Mouse (Mus musculus) activated CD4-positive, CD25-positive, alpha-beta regulatory T cell, adult 4 months (primary cell): Measurements from ENCODE around the gene Hk1. TPM values are rescaled to one million over a fixed set of nuclear protein-coding genes. Genes with fewer than 3 reads are reported as not detected.
"Not testable (repeated sequence)": the region's sequence is repeated elsewhere in the genome, so short reads cannot be mapped to it uniquely, and the experiment has no call there.

ENCODE experiments used
- ATAC-seq: one replicate; pipeline ENCODE4 v1.8.0; 2017
- polyA plus RNA-seq, 2 experiments: library from polyadenylated mRNA; unstranded; fragments of 100-300 nt; shearing (Covaris generic); gene quantifications; one replicate each; pipeline ENCODE4 v1.2.1; 2017

The Hk1 gene
- polyA plus RNA-seq, 2 experiments from 2014 or later = 52.7 to 92.5 TPM

- no peak for ATAC-seq
These were observed 38.7 kb downstream of the Hk1 start for GRCm38 (mm10) chr10:62340991-62341390.

DNA sequence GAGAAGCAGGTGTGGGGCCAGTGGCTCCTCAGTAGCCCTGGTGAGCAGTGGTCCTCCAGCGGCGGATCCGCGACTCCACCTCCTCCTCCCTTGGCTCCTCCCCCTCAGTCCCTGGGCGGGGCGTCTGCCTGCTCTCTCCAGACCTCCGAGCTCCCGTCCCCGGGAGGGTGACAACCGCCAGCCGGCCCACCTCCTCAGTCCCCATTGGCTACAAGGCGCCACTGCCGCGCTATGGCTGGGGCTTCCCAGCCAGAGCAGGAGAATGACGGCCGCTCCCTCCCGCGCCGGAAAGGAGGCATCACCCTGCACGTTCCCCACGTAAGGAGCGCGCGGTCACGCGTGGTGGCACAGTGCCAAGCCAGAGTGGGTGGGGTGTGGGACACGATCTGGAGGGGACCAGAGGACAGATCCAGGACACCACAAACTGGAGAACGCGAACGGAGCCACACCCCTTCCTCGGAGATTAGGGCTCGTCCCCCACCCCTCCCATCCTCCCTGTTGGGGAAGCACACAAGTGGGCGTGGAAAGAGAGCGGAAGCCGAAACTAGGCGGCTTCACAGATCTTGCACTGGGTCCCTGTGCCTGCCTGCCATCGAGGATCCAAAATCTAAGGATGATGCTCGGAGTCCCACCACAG is 39.5 kb downstream of the Hk1 start:
- peak; percentile 83 for ATAC-seq

DNA sequence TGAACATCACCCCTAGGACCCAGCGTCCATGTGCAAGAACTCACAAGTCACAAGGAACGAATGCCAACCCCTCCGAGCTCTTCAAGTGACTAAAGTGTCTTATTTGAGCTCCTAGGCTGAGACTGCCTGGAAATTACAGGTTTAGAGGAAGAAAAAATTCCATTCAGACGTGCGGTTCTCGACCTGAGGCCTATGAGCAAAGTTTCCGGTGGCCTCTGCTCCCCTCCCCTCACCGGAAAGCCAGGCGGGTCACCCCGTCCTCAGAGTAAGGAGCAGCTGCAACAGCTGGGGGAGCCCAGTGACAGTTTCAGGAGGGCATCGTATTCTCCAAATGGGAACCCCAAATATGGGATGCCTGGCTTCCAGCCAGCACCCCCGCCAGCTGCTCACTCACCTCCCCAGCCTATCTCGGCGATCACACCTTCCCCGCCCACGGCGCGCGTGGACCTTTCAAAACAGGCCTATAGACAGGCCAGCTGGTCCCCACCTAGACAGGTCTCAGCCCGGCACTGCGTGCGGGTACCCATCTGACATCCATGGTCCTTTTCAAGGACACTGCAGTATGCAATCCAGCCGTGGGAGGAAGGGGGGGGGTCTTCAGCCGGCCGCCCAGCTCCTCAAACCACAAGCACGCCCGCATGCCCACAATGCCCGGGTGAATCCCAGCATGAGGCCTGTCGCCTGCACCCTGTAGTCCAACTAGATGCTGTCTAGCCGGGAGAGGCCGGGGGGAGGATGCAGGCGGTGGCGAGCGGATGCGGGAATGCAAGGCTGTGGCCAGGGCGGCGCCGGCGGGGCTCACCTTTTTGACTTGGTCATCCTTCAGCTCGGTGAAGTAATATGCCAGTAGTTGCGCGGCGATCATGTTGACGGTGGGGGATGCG is 40.3 kb downstream of the Hk1 start:
- ATAC-seq = peak; percentile 36

DNA sequence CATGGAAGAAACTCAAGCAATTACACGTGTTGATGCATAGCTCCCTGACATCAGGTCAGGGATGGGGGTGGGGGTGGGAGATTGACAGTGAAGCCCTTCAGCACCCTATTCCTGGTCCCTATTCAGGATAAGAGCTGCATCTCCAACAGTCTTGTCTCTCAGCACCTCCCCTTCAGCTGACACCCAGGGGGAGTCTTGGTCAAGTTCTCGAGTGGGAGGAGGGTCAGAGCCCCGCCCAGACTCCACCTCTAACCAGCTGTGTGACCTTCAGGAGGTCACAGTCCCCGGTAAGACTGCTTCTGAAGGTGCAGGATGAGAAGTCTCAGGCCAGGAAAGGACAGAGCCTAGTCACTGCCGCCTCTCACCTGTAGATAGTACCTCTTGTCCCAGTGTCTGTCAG is 41.1 kb downstream of the Hk1 start:
- no peak for ATAC-seq

GRCm38 (mm10) chr10:62338176-62338575 is 41.5 kb downstream of the Hk1 start:
- no peak for ATAC-seq

- no peak for ATAC-seq
These were observed 42.8 kb downstream of the Hk1 start for GRCm38 (mm10) chr10:62336601-62337578.

DNA sequence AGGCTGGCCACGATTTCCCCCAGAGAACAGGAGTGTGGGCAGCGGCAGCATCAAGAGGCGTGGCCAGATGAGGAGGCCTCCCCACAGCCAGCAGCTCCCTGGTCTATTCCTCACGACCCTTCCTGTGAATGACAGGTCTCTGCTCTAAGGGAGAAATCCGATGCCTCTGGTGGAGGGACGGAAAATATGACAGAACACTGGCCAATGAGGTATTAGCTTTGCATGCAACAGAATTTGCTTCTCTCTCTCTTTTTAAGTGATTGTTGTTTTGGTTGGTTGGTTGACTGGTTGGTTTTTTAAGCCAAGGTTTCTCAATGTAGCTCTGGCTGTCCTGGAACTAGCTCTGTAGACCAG is 44.3 kb downstream of the Hk1 start:
- ATAC-seq = no peak

- ATAC-seq = no peak
These were observed 44.9 kb downstream of the Hk1 start for GRCm38 (mm10) chr10:62334686-62335422.

- ATAC-seq = no peak
These were observed 46.4 kb downstream of the Hk1 start for GRCm38 (mm10) chr10:62333269-62333668.

DNA sequence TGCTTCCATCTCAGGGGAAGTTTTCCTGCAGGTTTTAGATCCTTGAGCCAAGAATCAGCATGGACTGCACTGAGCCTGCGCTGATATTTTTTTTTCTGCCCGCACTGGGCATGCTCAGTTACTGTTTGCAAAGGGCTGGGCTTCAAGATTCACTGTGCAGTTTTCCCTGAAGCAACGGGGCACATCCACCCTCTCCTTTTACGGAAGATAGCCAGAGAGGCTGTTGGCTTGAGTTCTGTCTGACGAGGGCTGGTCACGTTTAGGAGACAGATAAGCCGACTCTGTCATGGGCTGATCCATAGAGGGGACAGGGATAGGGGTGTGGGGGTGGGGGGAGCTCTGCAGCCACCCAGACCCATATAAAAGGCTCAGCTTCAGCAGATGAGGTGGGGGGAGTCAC is 47.2 kb downstream of the Hk1 start:
- ATAC-seq = no peak

DNA sequence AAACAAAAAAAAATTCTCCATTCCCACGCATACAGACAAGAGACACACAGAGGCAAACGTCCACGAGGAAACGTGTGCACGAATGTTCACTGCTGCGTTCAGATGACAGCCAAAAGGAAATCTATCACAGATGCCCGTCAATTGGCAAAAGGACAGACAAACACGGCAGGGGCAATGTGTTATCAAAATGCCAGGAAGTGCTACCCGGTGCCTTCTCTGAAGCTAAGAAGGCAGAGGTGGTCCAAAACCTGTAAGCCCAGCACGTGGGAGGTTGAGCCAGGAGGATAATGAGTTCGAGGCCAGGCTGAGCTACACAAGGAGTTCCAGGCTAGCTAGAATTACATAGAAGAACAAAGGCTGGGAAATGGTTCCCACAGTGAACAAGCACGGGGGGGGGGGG is 47.9 kb downstream of the Hk1 start:
- no peak for ATAC-seq

DNA sequence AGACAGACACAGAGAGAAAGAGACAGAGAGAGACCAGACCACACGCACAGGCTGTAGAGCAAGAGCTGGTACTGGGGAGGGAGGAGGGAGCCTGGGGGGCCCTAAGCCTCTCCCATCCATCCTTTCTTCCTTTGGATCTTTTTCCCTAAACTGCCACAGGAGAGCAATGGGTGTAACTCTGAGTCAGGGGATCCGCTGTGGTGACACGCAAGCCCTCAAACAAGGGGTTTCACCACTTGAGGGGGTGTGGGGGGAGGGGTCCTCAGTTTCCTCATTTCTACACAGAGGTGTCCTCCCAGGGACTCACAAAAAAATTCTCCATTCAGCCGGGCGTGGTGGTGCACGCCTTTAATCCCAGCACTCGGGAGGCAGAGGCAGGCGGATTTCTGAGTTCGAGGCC is 48.4 kb downstream of the Hk1 start:
- no peak for ATAC-seq

DNA sequence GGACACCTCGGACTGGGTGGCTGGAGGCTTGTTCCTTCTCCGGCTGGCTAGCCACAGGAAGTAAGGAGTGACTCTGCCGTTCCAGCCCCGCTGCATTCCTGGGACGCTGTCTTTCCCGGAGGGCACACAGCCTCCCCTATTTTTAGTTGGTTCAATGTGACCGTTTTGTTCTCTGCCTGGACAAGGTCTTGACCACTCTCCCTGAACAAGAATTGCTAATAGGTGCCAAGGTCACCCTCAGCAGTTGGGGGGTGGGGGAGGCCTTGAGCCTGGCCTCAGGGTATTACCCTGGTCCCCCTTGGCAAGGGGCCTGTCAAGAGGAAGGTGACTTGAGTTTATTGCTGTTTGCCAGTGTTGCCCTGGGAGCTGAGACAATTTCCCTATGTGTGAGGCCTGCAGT is 49.9 kb downstream of the Hk1 start:
- no peak for ATAC-seq

DNA sequence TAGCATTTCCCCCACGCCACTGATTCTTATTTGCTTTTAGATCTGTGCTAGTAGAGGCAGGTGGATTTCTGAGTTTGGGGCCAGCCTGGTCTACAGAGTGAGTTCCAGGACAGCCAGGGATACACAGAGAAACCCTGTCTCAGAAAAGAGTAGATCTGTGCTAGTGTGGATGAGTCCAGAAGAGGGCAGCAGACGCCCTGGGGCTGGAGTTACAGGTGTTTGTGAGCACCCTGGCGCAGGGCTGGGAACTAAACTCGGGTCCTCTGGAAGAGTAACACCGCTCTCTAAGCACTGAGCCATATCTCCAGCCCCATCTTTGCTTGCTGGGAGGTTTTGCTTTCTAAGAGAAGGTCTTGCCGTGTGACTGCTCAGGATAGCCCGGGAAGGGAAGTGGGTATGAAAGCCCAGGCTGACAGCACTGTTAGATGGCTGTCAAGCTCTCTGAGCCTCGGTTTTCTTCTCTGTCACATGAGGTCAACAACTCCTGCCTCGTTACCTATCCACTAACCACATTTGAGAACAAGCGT is 50.8 kb downstream of the Hk1 start:
- no peak for ATAC-seq

GRCm38 (mm10) chr10:62327572-62328317 is 52.0 kb downstream of the Hk1 start:
- ATAC-seq = peak; percentile 86

- ATAC-seq = peak; percentile 21
These were observed 52.7 kb downstream of the Hk1 start for GRCm38 (mm10) chr10:62326818-62327571.

- ATAC-seq = peak; percentile 48
These were observed 53.7 kb downstream of the Hk1 start for GRCm38 (mm10) chr10:62326002-62326401.

GRCm38 (mm10) chr10:62322821-62323220 is 56.9 kb downstream of the Hk1 start:
- not testable (repeated sequence) for ATAC-seq

DNA sequence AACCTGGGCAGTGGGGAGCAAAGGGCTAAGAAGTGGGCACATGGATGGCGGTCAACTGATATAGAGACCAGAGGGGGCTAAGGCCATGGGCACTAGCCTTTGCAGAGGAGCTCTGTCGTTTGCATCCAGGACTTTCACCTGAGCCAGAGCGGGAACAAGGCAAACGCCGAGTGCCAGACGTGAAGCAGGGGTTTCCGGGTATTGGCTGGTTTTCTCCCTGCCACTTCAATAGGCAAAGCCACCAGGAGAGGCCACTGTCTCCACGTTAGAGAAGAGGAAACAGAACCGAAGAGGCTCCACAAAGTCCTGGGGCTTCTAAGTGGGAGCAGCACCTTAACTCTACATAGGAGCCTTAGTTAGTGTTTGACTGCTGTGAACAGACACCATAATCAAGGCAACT is 58.3 kb downstream of the Hk1 start:
- no peak for ATAC-seq

GRCm38 (mm10) chr10:62320402-62320978 is 59.2 kb downstream of the Hk1 start:
- no peak for ATAC-seq
